Mouse (Mus musculus) ES-E14 (cell line): ENCODE measurements around the gene Calcoco2. TPM values are rescaled to one million over a fixed set of nuclear protein-coding genes. Genes with fewer than 3 reads are reported as not detected.
A peak's percentile ranks its signal among the peaks of the same experiment; 100 is the strongest.

Source experiments
- DNase-seq: peaks from one replicate; pipeline ENCODE4 v3.0.0-alpha.2; 2013; ENCODE audit warnings: low read depth, low spot score
- H3K27ac ChIP-seq: 2 replicates; pipeline ENCODE4 v1.5.1; 2012; ENCODE audit warnings: low read depth, mild to moderate bottlenecking, low read length, moderate library complexity, mixed read lengths; ENCODE audit not compliant: poor library complexity, insufficient read depth, severe bottlenecking
- H3K36me3 ChIP-seq: 2 replicates; pipeline ENCODE4 v1.6.1; 2012; ENCODE audit warnings: mild to moderate bottlenecking, low read length, moderate library complexity, mixed read lengths; ENCODE audit not compliant: control insufficient read depth, poor library complexity, insufficient read depth, severe bottlenecking
- H3K4me1 ChIP-seq, 2 experiments: fragments of 150-350 bp in 1 of 2; sonication (generic) in 1 of 2; 2 replicates each; pipeline ENCODE4 v1.6.1; 2012; ENCODE audit warnings: low read length in 2 of 2, mild to moderate bottlenecking in 1 of 2, mixed read lengths in 1 of 2; ENCODE audit not compliant: control insufficient read depth in 2 of 2, insufficient read depth in 2 of 2, poor library complexity in 1 of 2
- H3K4me3 ChIP-seq, 2 experiments: fragments of 150-350 bp in 1 of 2; sonication (generic) in 1 of 2; 2 replicates each; pipeline ENCODE4 v1.5.1; 2012; ENCODE audit warnings: low read length in 2 of 2, low read depth in 1 of 2, mild to moderate bottlenecking in 1 of 2, mixed read lengths in 1 of 2; ENCODE audit not compliant: insufficient read depth in 1 of 2, poor library complexity in 1 of 2, severe bottlenecking in 1 of 2
- H3K9ac ChIP-seq: 2 replicates; pipeline ENCODE4 v1.6.1; 2012; ENCODE audit warnings: low read depth, mild to moderate bottlenecking, low read length, mixed read lengths; ENCODE audit not compliant: poor library complexity, insufficient read depth, severe bottlenecking
- H3K9me3 ChIP-seq: fragments of 150-350 bp; sonication (generic); 2 replicates; pipeline ENCODE4 v1.6.1; 2012; ENCODE audit warnings: low read depth, mild to moderate bottlenecking, low read length; ENCODE audit not compliant: control insufficient read depth, insufficient read depth
- CHD2 ChIP-seq: IDR thresholded peaks from 2 replicates; pipeline ENCODE4 v1.6.1; 2014; ENCODE audit warnings: mild to moderate bottlenecking, low read depth, low read length, inconsistent platforms
- HCFC1 ChIP-seq: IDR thresholded peaks from 2 replicates; pipeline ENCODE4 v1.6.1; 2012; ENCODE audit warnings: low read length, inconsistent platforms, borderline replicate concordance; ENCODE audit not compliant: insufficient read depth
- MAFK ChIP-seq: IDR thresholded peaks from 2 replicates; pipeline ENCODE4 v1.6.1; 2014; ENCODE audit warnings: mild to moderate bottlenecking, low read depth, low read length, inconsistent platforms; ENCODE audit not compliant: insufficient read depth
- ZC3H11A ChIP-seq: IDR thresholded peaks from 2 replicates; pipeline ENCODE4 v1.6.1; 2012; ENCODE audit warnings: low read depth, mild to moderate bottlenecking, inconsistent platforms, low read length, borderline replicate concordance
- ZNF384 ChIP-seq: IDR thresholded peaks from 2 replicates; pipeline ENCODE4 v1.6.1; 2012; ENCODE audit warnings: low read depth, low read length, inconsistent platforms
- in situ Hi-C, 2 experiments: fragments of 600-800 bp; cut with MboI; formaldehyde crosslinking; loops; one replicate each; pipeline ENCODE4 v1.15.1; 2025; ENCODE audit warnings: low sequenced_read_pairs in 2 of 2, inconsistent platforms in 1 of 2; ENCODE audit not compliant: unreplicated experiment in 2 of 2
- total RNA-seq: library from RNA; depleted of rRNA; stranded (reverse); fragments of 300-350 nt; gene quantifications from 2 replicates; pipeline ENCODE4 v1.2.3, GENCODE M21; 2012; rRNA removed

The Calcoco2 gene
- total RNA-seq, 1 experiment, result 160 TPM

DNA sequence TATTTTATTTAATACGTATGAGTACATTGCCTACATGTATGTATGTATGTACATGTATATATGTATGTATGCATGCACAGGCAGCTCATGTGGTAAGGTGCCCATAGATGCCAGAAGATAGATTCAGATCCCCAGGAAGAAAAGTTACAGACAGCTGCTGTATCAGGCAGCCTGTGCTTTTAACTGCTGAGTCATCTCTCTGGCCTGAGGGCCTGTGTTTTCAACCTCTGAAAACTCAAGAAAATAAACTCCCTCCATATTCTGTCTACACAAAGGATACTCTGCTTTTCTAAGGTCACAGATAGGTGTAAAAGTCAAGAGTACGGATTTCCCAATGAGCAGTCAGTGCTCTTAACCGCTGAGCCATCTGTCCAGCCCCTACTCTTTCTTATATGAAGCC lies 60.9 kb downstream of the Calcoco2 start:
- Histone ChIP-seq H3K36me3 (peaks cover 48% of the 10 kb centered on the region), H3K9ac (no peak overlapping the region), H3K4me3 (no peak overlapping the region), H3K27ac (no peak overlapping the region; the same call in 1 of the 2 replicates), H3K9me3 (no peaks in the 10 kb centered on the region), H3K4me1 (peaks cover 3 to 8% of the 10 kb centered on the region in 2 experiments; a peak in 3 of 4 replicates)
- in situ Hi-C loops, result no loop called here
- DNase-seq, result no peak
- TF ChIP-seq ZC3H11A (no peak), ZNF384 (no peak), MAFK (peak; percentile 73)

DNA sequence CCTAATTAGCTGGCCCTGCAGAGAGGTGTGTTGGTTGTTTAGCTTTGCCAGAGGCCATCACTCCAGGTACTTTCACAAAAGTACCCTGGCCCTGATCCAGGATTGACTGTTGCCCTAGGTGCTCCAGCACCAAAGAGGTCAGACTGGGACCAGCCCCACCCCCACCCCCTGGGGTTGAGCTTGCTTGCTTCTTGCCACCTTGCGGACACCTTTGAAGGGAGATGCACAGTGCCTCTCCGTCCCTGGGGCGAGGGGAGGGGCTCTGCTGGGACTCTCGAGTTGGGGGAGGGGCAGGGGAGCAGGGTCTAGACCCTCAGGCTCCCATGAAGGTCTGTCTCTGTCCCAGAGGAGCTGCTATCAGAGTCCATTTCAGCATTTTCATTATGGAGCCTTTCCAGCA lies 61.8 kb downstream of the Calcoco2 start:
- Histone ChIP-seq H3K4me3 (no peak overlapping the region), H3K27ac (no peak overlapping the region; the same call in 1 of the 2 replicates), H3K9me3 (no peaks in the 10 kb centered on the region), H3K4me1 (peaks cover 3 to 8% of the 10 kb centered on the region in 2 experiments; a peak in 3 of 4 replicates), H3K9ac (no peak overlapping the region), H3K36me3 (peaks cover 44% of the 10 kb centered on the region)
- DNase-seq, result no peak
- in situ Hi-C loops, result no loop called here
- no peak for TF ChIP-seq CHD2
- no peak for TF ChIP-seq HCFC1
- no peak for TF ChIP-seq ZNF384

Other genes starting within 250 kb of the Calcoco2 start
- 1.5 and 2.3 TPM in 2 replicates for gene B4galnt2, start 197.1 kb downstream of the Calcoco2 start, total RNA-seq
- gene Igf2bp1, start 106.0 kb downstream of the Calcoco2 start, total RNA-seq, result 273 and 354 TPM in 2 replicates
- 0.89 and 1.5 TPM in 2 replicates for gene Gip, start 87.4 kb downstream of the Calcoco2 start, total RNA-seq
- gene Snf8, start 77.1 kb downstream of the Calcoco2 start, total RNA-seq, result 51.5 and 79.4 TPM in 2 replicates
- 42.5 and 75.9 TPM in 2 replicates for gene Ube2z, start 46.6 kb downstream of the Calcoco2 start, total RNA-seq
- 726 and 963 TPM in 2 replicates for gene Atp5g1, start 36.3 kb downstream of the Calcoco2 start, total RNA-seq
- gene Ttll6, start 21.8 kb upstream of the Calcoco2 start, total RNA-seq, result 5.0 and 5.4 TPM in 2 replicates
- gene Hoxb13, start 82.4 kb upstream of the Calcoco2 start, total RNA-seq, result 0.48 and 1.4 TPM in 2 replicates
- gene Hoxb9, start 159.5 kb upstream of the Calcoco2 start, total RNA-seq, result 1.2 and 3.3 TPM in 2 replicates
- gene Hoxb8, start 169.9 kb upstream of the Calcoco2 start, total RNA-seq, result 0.18 TPM in 1 of 2 replicates, not detected in the other
- gene Hoxb7, start 174.7 kb upstream of the Calcoco2 start, total RNA-seq, result 0.98 TPM in 1 of 2 replicates, not detected in the other
- 0.22 and 0.26 TPM in 2 replicates for gene Hoxb6, start 180.5 kb upstream of the Calcoco2 start, total RNA-seq
- gene Hoxb5, start 191.4 kb upstream of the Calcoco2 start, total RNA-seq, result 0.09 and 0.16 TPM in 2 replicates
- 0.21 and 1.2 TPM in 2 replicates for gene Hoxb4, start 206.3 kb upstream of the Calcoco2 start, total RNA-seq
- 0.54 TPM in 1 of 2 replicates, not detected in the other for gene Hoxb3, start 211.4 kb upstream of the Calcoco2 start, total RNA-seq
- gene Hoxb2, start 238.6 kb upstream of the Calcoco2 start, total RNA-seq, result 0.62 TPM in 1 of 2 replicates, not detected in the other